Mouse (Mus musculus): ENCODE results near the gene Olfr727. TPM values are rescaled to one million over a fixed set of nuclear protein-coding genes. Genes with fewer than 3 reads are reported as not detected.

Olfr727 gene
- not detected in 2 replicates for polyA plus RNA-seq (2012; rRNA removed)

DNA sequence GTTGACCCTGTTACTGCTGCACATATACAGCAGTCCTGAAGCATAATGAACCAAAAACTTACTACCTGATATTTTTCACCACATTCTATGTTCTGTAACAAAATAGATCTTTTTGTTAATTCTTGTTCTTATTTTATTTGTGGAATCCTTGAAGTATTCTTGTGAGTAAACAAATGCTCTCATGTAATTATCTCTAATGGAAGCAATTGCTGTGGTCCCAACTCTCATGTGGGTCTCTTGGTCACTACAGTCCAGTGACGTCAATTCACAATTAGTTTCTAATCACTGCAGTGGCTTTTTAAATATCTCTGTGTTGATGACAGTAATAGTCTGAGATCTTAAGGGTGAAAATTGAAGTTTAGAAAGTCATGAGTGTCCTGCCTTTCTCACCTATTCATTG, at the start of gene Olfr727:
Olfr727 (plus strand) TSS at position 301 of the 400 bp plus-strand sequence.

DNA sequence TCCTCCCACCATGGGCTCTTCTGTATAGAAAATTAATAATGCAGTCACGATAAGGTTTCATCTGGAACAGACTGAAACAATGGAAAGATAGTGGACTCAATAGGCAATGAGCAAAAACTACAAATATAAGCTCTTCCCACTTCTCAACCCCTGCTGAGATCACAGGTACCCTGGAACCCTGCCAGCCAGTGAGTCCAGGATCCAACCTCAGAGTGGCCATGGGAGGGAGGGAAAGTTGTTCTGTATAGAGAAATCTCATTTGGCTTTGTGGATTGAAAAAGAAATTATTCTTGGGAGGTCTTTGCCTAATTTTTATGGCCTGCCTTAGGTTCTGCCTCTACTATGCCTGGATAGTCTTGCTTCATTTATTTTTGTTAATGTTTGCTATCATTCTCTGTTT, 32.1 kb upstream of the Olfr727 start, which contains the start of gene Olfr726:
Olfr726 (minus strand) TSS at position 101 of the 400 bp plus-strand sequence.

DNA sequence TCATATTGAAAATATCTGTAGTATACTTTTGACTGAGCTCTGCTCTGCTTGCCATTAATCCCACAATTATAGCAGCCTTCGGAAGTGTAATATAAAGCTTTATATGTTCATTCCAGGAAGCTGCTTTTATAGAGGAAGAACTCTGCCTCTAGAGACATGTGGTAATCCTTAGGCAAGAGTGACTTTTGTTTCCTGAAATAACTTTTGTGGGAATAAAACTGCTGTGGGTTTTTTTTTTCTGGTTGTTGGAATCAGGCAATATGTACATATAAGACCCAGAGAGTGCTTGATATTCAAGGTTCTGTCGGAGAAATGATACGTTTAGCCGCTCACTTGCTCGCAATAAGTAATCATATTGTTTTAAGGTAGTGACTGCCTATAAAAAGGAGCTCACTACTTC, 19.6 kb downstream of the Olfr727 start, which contains the start of gene Olfr728:
Olfr728 (minus strand) TSS at position 101 of the 400 bp plus-strand sequence.

DNA sequence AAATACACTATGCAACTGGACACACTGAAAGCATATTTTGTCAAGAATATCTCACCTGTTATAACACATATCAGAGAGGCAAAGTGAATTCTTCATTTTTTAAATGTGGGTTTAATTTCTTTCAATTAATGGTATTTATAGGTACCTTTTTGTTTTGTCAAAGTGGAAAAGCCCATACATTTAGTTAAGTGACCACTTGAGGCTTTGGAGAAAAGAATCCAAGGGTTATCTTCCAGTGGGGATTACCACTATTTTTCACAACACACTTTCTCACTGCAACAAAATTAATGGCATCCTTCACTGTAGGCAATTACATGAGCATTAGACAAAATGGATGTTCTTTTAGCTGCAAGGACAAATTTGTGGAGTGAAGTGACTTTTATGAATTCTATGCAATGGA, 29.8 kb downstream of the Olfr727 start, which contains the start of gene Olfr729:
Olfr729 (minus strand) TSS at position 101 of the 400 bp plus-strand sequence.

Other genes starting within 250 kb of the Olfr727 start
- not detected in 2 replicates for gene Olfr722, start 221.2 kb upstream of the Olfr727 start, polyA plus RNA-seq (2012; rRNA removed)
- not detected in 2 replicates for gene Olfr723, start 191.4 kb upstream of the Olfr727 start, polyA plus RNA-seq (2012; rRNA removed)
- not detected in 2 replicates for gene Olfr724, start 159.9 kb upstream of the Olfr727 start, polyA plus RNA-seq (2012; rRNA removed)
- not detected in 2 replicates for gene Olfr725, start 82.8 kb upstream of the Olfr727 start, polyA plus RNA-seq (2012; rRNA removed)
- not detected in 2 replicates for gene Olfr726, start 32.2 kb upstream of the Olfr727 start, polyA plus RNA-seq (2012; rRNA removed)
- gene Olfr728, start 19.5 kb downstream of the Olfr727 start, polyA plus RNA-seq (2012; rRNA removed), result not detected in 2 replicates
- not detected in 2 replicates for gene Olfr729, start 29.7 kb downstream of the Olfr727 start, polyA plus RNA-seq (2012; rRNA removed)
- not detected in 2 replicates for gene Olfr730, start 65.0 kb downstream of the Olfr727 start, polyA plus RNA-seq (2012; rRNA removed)
- gene Olfr731, start 118.7 kb downstream of the Olfr727 start, polyA plus RNA-seq (2012; rRNA removed), result not detected in 2 replicates
- not detected in 2 replicates for gene Olfr732, start 161.0 kb downstream of the Olfr727 start, polyA plus RNA-seq (2012; rRNA removed)
- gene Olfr733, start 178.3 kb downstream of the Olfr727 start, polyA plus RNA-seq (2012; rRNA removed), result not detected in 2 replicates
- not detected in 2 replicates for gene Olfr734, start 203.6 kb downstream of the Olfr727 start, polyA plus RNA-seq (2012; rRNA removed)
- not detected in 2 replicates for gene Olfr735, start 225.7 kb downstream of the Olfr727 start, polyA plus RNA-seq (2012; rRNA removed)
- gene Tlr11, start 234.7 kb downstream of the Olfr727 start, polyA plus RNA-seq (2012; rRNA removed), result 0.02 TPM in 1 of 2 replicates, not detected in the other

All from central nervous system, embryonic 11.5 days (tissue).